Mouse (Mus musculus) left cerebral cortex, postnatal 14 days (tissue): ENCODE data around the gene Rhod. TPM values are rescaled to one million over a fixed set of nuclear protein-coding genes. Genes with fewer than 3 reads are reported as not detected.
"Not testable (repeated sequence)": the region's sequence is repeated elsewhere in the genome, so short reads cannot be mapped to it uniquely, and the experiment has no call there.

Experiments
- DNase-seq, 2 experiments: peaks; one replicate each; pipeline ENCODE4 v3.0.0; 2021 to 2022; ENCODE audit warnings: low spot score in 2 of 2, mixed read lengths in 1 of 2
- intact Hi-C: fragments of 180-260 bp; cut with DNase I; formaldehyde crosslinking; loops from one replicate; pipeline ENCODE4 v1.15.1; 2025
- total RNA-seq, 2 experiments: library from RNA; stranded (reverse); gene quantifications; 2 replicates each; pipeline ENCODE4 v1.2.3; 2021

Rhod gene
- total RNA-seq, 2 experiments from 2014 or later: 1.3 to 1.4 TPM

- intact Hi-C loops: no loop called here
- no peak for DNase-seq
Observed at GRCm38 (mm10) chr19:4420153-4420910, 18.9 kb downstream of the Rhod start.

- DNase-seq: no peak
- intact Hi-C loops: no loop called here
Observed at GRCm38 (mm10) chr19:4419711-4420110, 19.5 kb downstream of the Rhod start.

GRCm38 (mm10) chr19:4417713-4418112 is 21.5 kb downstream of the Rhod start:
- no peak for DNase-seq

GRCm38 (mm10) chr19:4417183-4417582 is 22.0 kb downstream of the Rhod start:
- intact Hi-C loops: no loop called here
- peak in 1 of 2 experiments; percentile 56 for DNase-seq

More at GRCm38 (mm10) chr19:4417713-4418112, 21.5 kb downstream of the Rhod start:
- intact Hi-C loops: no loop called here

- no peak for DNase-seq
- intact Hi-C loops: no loop called here
Observed at GRCm38 (mm10) chr19:4414631-4415030, 24.6 kb downstream of the Rhod start.

- no peak for DNase-seq
- intact Hi-C loops: no loop called here
Observed at GRCm38 (mm10) chr19:4409062-4409461, 30.2 kb downstream of the Rhod start.

GRCm38 (mm10) chr19:4404840-4405239 is 34.4 kb downstream of the Rhod start:
- no peak for DNase-seq
- intact Hi-C loops: no loop called here

- no peak for DNase-seq
- intact Hi-C loops: no loop called here
Observed at GRCm38 (mm10) chr19:4398959-4399358, 40.3 kb downstream of the Rhod start.

GRCm38 (mm10) chr19:4398630-4398948 is 40.6 kb downstream of the Rhod start:
- DNase-seq: peak in 1 of 2 experiments; percentile 6
- intact Hi-C loops: no loop called here

- intact Hi-C loops: no loop called here
- peak; percentile 33 to 39 for DNase-seq
Observed at GRCm38 (mm10) chr19:4397798-4398629, 41.2 kb downstream of the Rhod start, which contains the start of gene Kdm2a. Kdm2a (minus strand) TSS chr19:4398285.

GRCm38 (mm10) chr19:4396998-4397797 is 42.0 kb downstream of the Rhod start:
- intact Hi-C loops: no loop called here
- DNase-seq: peak; percentile 96 to 98

- intact Hi-C loops: no loop called here
- DNase-seq: peak; percentile 7 to 15
Observed at GRCm38 (mm10) chr19:4396081-4396997, 42.9 kb downstream of the Rhod start.

GRCm38 (mm10) chr19:4387276-4387675 is 52.0 kb downstream of the Rhod start:
- DNase-seq: no peak
- intact Hi-C loops: no loop called here

GRCm38 (mm10) chr19:4385026-4385425 is 54.2 kb downstream of the Rhod start:
- intact Hi-C loops: no loop called here
- no peak for DNase-seq

GRCm38 (mm10) chr19:4384322-4384721 is 54.9 kb downstream of the Rhod start:
- DNase-seq: no peak
- intact Hi-C loops: no loop called here

- intact Hi-C loops: no loop called here
- DNase-seq: no peak
Observed at GRCm38 (mm10) chr19:4383306-4383705, 55.9 kb downstream of the Rhod start.

GRCm38 (mm10) chr19:4382303-4382702 is 56.9 kb downstream of the Rhod start:
- intact Hi-C loops, DNase-seq: not testable (repeated sequence)
